Mouse (Mus musculus): ENCODE measurements around the gene Inka1.
A peak's percentile ranks its signal among the peaks of the same experiment; 100 is the strongest.

The Inka1 gene

DNA sequence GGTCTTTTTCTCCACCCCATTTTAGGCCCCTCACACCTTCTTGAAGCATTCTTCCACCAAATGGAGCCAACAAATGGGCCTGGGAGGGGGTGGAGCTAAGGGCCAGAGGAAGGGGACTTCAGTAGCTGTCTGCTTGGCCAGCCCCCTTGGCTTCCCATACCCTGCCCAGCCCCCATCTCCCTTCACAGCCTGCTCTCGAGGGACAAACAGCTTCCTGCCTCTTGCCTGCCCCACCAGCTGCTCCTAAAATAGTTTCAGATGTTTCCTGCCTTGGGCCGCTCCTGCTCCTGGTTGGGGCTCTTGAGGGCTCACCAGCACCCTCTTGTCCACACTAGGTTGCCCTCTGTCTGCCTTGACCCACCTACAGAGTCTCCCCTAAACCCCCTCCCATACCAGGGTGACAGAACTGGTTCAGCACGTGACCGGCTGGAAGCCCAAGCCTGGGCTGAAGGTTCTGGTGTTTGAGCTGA lies 2.2 kb downstream of the Inka1 start:
- peak; percentile 89 to 96 for DNase-seq

DNA sequence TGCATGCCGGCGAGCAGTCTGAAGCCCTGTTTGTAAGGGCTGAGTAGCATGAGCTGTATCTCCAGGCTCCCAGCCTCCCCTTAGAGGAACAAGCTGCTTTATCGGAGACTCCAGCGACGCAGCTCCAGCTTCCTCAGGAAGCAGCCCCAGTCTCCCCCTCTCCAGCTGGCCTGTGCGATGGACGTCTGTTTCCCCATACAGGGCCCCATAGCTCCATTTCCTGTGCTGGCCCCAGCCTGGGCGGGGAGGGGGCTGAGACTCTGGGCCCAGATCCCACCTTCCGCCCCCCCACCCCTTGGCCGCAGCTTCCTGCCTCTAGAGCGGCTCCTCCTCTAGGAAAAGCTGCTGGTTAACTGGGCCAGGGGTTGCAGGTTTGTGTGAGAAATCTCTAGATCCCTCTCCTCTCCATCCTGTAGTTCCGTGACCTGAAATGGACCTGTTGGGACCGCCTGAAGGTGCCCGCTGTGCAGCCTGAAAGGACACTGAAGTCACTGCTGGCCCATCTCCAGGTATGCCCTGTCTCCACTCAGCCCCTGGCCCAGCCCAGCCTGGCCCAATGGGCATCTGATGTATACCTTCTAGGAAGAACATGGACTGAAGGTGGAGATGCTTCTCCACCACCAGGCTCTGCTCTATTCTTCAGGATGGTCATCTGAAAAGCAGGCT lies 2.9 kb downstream of the Inka1 start, which contains the start of gene Gm20661:
Gene Gm20661 (plus strand): TSS at position 378 of the 666 bp plus-strand sequence.
- DNase-seq, result peak; percentile 88 to 94

DNA sequence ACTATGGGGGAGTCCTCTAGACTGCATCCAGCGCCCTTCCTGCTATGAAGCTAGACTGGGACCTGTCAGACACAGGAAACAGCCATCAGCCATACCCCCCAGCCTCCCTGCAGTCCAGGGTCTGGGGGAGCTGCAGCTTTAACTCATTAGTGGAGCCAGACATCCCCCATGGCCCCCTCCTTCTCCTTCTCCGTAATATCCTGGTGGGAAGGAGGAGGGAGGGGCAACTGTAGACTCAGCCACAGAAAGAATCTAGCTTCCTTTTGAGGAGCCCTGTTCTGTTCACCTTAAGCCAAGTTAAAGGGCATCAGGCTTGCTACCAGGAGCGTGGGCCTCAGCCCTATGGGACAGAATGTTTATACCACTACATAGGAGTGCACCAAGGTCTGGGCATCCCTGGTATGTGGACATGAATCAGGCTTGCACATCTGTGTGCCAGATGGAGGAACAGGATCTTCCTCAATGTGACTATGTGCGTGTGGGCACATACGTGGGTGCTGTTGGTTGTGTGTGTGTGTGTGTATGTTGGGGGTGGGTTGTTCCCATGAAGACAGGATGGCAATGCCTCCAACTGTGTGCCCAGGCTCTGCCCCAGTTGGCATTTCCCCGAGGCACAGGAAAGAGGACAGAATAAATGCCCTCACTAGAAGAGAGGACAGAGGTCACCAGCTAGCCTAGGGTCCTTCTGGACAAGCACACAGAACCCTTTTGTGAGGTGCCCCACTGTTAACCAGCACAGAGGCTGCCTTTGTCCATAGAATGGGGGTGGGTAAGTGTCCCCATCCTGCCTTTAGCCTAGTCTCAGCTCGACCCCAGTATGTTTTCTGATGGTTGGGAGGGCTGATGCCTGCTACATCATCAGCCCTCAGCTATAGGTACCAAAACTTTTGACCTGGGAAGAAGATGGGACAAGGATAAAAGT lies 3.7 kb downstream of the Inka1 start:
- DNase-seq, result peak; percentile 65 to 78

DNA sequence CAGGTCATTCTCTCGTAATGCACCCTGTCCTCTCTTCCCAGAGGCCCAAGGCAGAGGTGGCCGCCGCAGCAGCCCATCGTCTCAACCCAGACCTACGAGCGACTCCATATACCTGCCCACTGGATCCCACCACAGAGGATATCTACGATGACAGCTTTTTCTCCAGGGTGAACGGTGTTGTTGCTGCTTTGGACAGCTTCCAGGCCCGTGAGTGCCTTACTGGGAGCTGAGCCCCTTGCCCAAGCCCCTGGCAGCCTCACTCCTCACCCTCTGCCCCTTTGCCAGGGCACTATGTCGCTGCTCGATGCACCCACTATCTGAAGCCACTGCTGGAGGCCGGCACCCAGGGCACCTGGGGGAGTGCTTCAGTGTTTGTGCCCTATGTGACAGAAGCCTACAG lies 6.9 kb downstream of the Inka1 start:
- no peak for DNase-seq

DNA sequence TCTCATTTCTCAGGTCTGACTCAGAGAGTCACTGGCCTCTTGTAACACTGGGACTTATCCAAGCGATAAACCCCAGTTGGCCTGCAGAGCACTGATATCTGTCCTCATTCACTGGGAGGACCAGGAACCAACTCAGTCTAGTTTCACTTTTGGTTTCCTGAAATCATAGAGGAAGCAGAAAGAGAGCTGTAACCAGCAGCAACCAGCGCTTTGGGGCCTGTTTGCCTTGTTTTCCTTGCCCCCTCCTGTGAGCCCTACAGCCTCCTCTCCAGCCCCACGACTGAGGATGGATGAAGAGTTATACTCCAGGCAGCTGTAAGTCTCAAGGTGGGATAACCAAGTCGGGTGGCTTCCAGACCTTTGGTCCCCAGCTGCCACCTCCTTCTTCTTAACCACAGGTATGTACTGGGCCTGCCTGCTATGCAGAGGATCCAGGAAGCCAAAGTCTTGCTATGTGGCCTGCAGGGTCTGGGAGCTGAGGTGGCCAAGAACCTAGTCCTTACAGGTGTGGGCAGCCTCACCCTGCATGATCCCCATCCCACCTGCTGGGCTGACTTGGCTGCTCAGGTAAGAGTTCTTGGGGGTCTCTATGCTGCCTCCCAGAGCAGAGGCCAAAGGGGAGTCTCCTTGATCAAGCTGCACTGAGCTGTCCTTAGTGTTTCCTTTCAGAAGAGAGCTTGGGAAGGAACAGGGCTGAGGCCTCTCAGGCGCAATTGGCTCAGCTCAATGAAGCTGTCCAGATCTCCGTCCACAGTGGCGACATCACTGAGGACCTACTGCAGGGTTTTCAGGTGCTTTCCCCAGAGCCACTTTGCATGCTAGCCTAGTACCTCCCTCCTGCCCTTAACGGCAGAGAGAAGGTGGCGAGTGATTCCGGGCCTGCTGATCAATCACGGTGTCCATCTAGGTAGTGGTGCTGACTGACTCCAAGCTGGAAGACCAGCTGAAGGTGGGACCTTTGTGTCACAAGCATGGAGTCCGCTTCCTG lies 10.0 kb downstream of the Inka1 start, which contains the start of gene Uba7:
Gene Uba7 (plus strand): TSS at position 107 of the 988 bp plus-strand sequence.
- peak in 1 of 2 experiments; percentile 39 for DNase-seq

DNA sequence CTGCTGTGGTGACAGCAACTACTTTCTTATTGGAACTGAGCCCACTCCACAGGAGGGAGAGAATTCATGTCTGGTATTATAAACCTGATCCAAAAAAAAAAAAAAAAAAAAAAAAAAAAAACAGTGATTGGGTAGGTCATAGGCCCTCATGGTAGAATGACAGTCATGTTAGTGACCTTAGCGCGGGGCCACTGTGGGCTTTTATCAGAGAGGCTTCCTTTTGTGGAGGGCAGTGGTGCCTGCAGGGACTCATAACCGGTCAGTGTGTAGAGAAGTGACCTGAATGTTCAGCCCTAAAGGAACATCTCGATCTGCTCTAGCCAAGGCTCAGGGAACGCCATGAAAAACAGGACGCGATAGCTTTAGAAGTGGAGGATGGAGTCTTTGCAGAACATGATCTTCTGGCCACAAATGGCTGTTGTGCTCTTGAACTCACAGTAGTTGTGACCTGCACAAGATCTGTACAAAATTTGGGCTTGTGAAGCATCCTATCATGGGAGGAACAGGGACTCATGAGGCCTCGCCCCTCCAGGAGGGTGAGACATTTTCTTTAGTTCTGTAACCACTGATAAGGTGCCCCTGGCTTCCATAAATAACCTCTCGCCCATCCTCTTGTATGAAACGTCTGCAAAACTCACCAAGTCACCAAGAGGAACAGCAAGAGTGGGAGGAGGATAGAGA lies 11.0 kb downstream of the Inka1 start:
- no peak for DNase-seq

DNA sequence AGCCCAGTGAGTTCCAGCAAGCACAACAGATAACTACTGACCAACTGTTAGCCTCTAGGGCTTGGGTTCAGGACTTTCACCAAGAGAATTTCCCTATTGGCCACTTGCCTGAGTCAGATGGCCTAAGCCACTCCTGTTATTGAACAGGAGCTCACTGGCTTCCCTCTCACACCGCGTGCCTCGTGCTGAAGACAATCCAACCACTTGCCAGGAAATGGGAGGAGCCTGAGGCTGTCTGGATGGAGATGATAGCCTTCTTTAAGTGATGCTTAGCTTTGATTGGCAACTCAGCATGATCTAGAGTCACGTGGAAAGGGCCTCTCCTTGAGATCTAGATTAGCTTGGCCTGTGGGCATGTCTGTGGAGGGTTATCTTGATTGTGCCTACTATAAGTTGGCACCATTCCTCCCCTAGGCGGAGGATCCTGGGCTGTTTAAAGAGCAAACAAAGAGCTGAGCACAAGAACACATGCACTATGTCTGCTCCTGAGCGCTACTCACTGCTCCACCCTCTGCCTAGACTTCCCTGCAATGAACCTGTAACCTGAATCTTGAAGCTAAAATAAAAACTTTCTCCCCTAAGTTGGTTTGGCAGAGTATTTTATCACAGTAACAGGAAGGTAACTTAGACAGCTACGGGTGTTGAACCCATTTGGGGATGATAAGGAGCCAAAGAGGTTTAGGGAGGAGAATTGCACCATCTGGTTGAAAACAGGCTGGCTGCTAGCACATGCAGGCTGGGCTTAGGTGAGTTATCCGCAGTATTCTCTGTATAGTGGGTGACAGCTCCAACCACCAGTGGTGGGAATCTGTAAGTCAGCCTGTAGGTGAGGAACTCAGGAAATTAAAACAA lies 13.8 kb downstream of the Inka1 start:
- DNase-seq, result no peak

DNA sequence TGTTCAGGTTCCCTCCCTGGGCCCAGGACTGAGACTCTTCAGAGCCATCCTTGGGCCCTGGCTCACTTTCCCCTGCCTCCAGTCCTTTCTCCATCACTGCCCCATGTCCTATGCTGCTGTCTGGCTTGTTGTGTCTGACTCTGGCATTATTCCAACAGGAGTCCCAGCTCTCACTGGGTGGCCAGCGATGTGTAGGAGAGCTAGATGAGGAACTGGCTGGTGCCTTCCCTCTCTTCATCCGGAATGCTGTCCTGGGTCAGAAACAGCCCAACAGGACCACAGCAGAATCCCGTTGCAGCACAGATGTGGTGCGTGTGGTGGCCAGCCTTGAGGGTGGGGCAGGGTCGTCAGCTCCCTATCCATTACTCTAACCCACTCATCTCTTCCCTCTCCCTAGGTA lies 15.4 kb downstream of the Inka1 start:
- DNase-seq, result no peak

DNA sequence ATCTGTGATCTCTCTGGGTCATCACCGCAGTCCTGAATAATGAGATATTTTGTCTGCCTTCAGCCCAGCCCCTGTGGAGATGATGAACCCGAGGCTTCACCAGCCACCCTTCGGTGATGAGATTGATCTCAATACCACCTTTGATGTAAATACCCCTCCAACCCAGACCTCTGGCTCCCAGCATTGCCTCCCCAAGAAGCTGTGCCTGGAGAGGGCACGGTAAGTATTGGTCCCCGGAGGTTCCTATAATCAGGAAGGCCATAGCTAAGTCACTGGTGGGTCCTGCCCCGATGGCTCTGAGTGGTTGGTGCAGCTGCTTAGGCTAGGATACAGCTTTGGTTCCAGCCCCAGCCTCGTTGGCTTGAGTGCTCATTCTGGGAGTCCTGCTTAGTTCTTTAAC lies 17.1 kb downstream of the Inka1 start:
- DNase-seq, result no peak

DNA sequence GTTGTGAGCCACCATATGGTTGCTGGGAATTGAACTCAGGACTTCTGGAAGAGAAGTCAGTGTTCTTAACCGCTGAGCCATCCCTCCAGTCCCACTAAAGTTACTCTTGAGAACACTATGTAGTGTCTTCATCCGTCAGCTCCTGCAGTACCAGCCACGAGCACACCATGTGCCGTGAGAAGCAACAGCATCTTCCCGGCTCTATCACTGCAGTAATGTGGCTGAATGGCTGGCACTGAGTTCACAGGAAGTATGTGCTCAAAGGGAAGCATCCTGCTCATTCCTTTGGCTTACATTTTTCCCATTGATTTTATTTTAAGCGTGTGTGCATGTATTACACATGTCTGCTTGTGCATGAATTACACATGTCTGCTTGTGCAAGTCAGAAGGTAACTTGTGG lies 18.2 kb downstream of the Inka1 start:
- no peak for DNase-seq

DNA sequence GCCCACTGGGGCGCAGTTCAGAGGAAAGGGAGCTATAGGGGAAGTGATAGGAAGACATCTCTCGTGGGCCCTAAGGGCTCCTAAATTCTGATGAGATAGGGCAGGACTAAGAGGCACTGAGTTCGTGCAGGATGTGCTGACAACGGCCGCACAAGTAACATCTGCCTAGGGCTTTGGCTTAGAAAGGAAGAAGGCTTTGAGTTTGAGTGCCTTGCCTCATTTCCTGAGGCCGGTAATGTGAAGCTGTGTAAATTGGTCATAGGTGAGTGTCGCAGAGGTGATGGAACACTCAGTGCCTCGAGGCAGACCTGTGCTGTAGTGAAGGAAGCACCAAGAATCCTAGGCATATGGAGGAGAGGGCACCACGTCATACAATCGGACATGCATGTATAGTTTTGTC lies 19.0 kb downstream of the Inka1 start:
- no peak for DNase-seq

DNA sequence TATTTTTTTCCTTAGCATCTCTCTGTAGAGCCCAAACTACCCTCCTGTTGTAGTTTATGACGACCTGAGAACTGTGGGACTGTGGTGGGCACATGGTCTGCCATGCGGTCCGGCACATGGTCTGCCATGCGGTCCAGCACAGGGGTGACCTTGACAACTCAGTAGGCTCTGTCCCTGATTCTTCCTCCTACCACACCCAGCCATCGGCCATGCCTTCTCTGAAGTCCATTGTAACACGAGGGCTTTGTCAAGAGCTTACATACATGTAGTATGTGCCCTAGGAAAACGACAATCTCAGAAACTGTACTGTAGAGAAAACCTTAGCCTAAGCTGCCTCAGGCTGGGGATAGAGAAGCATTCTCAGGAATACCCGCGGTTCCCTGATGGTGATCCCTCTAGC lies 21.0 kb downstream of the Inka1 start:
- DNase-seq, result no peak

DNA sequence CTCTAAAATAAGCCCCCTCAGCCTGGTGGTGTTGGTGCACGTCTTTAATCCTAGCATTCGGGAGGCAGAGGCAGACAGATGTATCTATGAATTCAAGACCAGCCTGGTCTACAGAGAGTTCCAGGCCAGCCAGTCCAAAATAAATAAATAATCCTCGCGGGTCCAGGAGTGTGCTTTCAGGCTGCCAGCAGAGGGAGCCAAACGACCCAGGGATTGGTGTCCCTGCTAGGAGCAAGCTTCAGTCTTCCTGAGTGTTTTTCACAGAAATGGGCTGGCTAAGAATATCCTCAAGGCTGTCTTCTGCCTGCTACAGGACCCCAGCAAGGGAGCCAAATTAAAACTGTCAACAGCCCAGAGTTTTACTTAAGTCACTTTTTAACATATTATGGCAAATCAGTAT lies 22.0 kb downstream of the Inka1 start:
- DNase-seq, result peak; percentile 81 to 92

DNA sequence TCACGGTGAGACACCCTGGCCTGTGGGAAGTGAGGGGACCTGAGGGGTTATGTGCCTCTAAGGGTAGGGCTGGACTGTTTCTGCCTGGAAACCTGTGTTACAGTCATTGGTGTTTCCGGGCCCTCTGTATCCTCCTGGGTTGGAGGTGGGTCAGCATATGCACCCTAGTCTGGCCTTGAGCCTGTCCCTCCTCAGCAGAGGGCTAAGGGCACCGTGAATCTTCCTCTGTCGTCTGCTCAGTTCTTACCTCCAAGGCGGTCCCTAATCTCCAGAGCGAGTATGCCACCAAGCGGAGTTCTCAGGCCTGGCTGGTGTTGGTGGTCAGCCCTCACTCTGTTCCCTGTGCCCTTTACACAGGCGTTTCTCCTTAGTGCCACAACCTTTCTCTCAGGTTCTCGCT lies 22.8 kb downstream of the Inka1 start:
- DNase-seq, result no peak

DNA sequence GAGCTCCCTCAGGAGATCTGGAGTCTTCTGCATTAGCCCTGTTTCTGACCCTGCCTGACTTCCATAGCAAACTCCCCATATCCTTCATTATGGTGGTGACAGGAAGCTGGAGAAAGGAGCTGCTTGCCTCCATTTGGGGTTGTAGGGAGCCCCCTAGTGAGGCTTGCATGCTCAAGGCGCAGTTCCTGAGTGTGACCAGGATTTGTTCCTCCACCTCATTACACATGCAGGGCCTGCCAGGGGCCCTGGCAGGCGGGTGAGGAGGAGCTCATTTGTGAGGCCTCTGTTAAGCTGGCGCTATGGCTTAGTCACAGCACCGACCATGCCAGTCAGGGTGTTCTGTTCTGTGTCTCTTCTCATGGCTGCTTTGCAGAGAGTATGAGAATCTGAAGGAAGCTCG lies 23.8 kb downstream of the Inka1 start:
- peak; percentile 45 to 67 for DNase-seq

DNA sequence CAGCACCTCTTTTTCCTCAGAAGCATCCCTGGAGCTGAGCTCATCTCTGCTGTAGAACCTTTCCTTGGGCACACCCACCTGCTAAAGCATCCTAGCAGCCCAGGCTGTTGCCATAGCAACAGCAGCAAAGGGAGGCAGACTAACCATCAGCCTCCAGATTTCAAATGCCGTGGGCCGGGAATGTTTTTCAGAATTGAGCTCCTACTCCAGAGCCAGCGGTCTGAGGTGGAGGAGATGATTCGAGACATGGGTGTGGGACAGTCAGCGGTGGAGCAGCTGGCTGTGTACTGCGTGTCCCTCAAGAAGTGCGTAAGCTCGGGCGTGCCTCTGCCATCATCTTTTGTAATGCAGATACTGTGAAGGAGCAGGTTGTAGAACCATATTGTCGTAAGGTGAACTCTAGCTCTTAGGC lies 24.3 kb downstream of the Inka1 start:
- no peak for DNase-seq

DNA sequence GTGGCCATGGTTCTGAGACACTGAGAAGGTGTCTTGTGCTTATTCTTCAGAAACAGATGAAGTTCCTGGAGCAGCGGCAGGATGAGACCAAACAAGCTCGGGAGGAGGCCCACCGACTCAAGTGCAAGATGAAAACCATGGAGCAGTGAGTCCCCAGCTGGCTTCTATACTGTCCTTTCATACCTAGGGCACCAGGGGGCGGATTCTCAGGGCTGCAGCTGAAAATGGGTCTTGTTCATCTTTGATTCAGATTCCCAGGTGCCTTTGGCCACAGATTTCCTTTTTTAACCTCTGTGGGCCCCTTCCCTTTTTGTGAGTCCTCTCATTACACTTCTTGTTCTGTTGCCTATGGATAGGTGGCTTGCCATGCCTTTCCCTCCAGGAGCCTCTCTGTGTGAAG lies 24.8 kb downstream of the Inka1 start:
- no peak for DNase-seq

DNA sequence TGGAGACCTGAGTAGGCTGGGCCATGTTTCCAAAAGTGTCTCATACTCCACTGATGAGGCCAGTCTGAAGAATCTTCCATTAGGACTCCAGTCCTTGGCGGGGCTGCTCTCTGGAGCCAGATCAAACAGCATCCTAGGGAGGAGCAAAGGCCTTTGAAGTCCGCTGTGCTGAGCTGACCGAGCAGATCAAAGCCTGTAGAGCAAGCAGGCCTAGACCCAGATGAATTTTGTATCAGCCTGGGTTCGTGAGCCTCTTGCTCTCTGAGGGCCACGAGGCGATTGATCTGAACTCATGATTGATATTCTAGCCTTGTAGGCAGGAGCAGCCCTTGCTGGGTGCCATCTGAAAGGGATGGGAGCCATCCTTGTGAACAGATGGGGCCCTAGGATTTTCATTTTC lies 25.8 kb downstream of the Inka1 start:
- DNase-seq, result peak in 1 of 2 experiments; percentile 51

DNA sequence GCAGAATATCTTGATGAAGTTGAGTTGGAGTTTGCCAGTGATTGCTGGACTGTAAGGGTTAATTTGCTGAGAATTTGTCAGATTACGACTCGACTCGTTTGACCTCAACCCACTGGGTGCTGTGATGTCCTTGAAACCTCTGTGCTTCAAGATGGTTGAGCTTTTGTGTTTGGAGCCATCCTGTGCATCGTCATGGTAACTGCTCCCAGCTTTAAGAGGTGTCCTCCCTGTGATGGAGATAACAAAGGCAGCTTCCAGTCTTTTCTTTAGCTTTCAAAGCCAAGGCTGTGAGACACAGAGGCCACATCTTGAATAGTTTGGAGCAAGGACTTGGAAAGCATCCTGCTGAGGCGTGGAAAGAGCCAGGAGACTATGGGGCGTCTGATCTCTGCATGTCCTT lies 28.5 kb downstream of the Inka1 start:
- DNase-seq, result no peak

DNA sequence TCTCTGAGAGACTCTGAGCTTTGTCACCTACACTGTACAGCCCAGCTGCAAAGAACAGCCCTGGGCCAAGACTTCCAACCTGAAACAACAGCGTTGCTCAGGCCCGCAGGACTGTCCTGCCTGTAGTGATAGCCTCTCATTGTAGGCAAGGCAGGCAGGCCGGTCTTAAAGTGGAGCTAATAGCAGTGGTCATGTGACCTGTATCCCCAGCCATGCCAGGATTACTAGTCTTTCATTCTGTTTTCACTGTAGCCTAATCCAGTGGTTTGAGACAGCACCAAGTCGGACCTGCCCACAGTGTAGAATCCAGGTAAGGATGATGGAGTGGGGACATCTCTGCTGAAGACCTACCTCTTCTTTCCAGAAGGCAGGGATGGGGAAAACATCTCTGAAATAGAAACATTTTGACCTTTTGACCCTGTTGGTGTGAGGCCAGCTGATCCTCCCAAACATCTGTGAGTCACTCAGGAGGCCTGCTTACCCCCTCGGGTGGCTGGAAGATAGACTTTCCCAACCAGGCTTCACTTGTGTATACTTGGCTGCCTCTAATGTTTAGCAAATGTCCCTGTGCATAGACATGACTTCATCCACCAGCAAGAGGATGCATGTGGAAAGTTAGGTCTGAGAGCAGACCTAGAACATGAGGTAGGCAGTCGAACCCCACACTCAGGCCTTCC lies 29.9 kb downstream of the Inka1 start:
- peak in 1 of 2 experiments; percentile 44 for DNase-seq
